Mouse (Mus musculus): ENCODE results near the gene Mapk8ip1. TPM values are rescaled to one million over a fixed set of nuclear protein-coding genes. Genes with fewer than 3 reads are reported as not detected.

The Mapk8ip1 gene
- polyA plus RNA-seq, 1 experiment from 2014 or later = 27.6 TPM

DNA sequence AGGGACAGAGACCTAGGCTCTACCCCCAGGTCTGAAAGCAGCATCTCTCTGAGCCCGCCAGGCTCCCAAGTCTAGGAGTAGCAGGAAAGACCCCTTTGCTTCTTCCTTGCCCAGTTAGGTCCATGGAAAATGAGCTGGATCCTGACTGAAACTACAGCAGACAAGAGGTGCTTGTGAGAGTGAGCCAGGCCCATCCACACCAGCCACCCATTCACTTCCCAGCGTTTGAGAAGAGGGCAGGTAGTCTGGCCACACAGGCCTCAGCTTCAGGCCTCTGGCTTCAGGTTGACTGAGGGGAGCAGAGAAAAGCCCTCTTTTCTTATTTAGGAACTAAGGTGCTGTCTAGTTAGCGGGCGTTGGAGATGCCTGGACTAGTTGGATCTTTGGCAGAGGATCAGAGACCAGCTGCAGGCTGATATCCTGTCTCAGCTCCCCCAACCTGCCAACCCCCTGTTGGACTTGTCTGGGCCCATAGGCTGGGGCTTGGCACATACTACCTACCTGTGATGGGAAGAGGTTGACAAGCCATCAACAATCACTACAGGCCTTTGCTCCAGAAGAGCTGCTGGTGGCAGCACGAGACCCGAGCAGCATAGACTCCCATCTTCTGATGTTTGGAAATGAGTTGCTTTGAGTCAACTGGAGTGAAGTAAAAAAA, 38.4 kb downstream of the Mapk8ip1 start:
- peaks cover 6% of the 10 kb centered on the region; the same call in 1 of the 2 replicates for H3K4me1 ChIP-seq
- no peak overlapping the region for H3K4me3 ChIP-seq
- 92% methylated on average over 6 of the region's 6 CpGs for WGBS
- no peak overlapping the region for H3K9ac ChIP-seq
- peaks cover 76% of the 10 kb centered on the region for H3K36me3 ChIP-seq
- H3K9me3 ChIP-seq = no peaks in the 10 kb centered on the region
- H3K27ac ChIP-seq = no peak overlapping the region
- no peaks in the 10 kb centered on the region for H3K27me3 ChIP-seq
- ATAC-seq (ENCODE audit: low FRiP score, low read depth) = no peak
- H3K4me2 ChIP-seq (replicated peaks) = no peak overlapping the region

DNA sequence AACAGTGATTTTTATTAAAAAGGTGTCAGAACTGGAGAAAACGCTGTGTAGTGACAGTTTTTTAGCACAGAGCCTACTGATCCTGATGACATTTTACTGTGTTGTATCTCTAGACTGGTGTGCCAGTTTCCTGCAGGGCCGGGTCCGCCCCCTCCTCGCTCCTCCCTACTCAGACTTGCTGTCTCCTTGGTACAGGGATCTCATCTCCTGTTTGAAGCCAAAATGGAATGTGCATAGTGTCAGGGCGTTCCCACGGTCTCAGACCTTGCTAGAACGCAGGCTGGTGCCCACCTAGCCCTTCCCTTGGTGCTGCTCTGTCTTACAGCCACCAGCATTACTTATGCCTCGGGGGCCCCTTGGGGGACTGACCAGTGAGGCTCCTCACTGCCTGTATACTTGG, 39.3 kb downstream of the Mapk8ip1 start:
- H3K27ac ChIP-seq = no peak overlapping the region
- 77% methylated on average over 8 of the region's 8 CpGs for WGBS
- no peak overlapping the region for H3K4me2 ChIP-seq (replicated peaks)
- no peak for ATAC-seq (ENCODE audit: low FRiP score, low read depth)
- no peaks in the 10 kb centered on the region for H3K9me3 ChIP-seq
- H3K4me3 ChIP-seq = no peak overlapping the region
- no peaks in the 10 kb centered on the region for H3K27me3 ChIP-seq
- no peak overlapping the region for H3K9ac ChIP-seq
- H3K36me3 ChIP-seq = peaks cover 79% of the 10 kb centered on the region
- H3K4me1 ChIP-seq = no peaks in the 10 kb centered on the region

DNA sequence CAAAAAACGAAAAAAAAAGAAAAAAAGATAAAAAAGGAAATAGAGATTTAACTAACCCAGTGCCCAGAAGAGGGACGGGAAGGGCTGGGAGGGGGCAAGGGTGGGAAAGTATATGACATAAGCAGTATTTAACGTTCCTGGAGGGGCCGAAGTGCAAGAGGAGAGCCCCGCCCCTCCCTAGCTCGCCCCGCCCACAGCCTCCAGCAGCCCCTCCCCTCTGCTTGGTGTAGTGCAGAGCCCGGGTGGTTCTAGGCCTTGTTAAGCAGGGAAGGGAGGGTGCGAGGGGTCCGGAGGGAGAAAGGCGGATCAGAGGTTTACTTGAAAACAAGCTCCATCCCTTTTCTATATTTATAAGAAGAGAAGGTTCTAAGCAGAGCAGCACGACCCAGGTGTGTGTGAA, 40.2 kb downstream of the Mapk8ip1 start:
- H3K27ac ChIP-seq = no peak overlapping the region
- WGBS = 23% methylated on average over 12 of the region's 12 CpGs
- no peaks in the 10 kb centered on the region for H3K27me3 ChIP-seq
- H3K9me3 ChIP-seq = no peaks in the 10 kb centered on the region
- H3K4me3 ChIP-seq = no peak overlapping the region
- no peak for ATAC-seq (ENCODE audit: low FRiP score, low read depth)
- H3K9ac ChIP-seq = no peak overlapping the region
- peaks cover 80% of the 10 kb centered on the region for H3K36me3 ChIP-seq
- H3K4me1 ChIP-seq = no peaks in the 10 kb centered on the region
- no peak overlapping the region for H3K4me2 ChIP-seq (replicated peaks)

DNA sequence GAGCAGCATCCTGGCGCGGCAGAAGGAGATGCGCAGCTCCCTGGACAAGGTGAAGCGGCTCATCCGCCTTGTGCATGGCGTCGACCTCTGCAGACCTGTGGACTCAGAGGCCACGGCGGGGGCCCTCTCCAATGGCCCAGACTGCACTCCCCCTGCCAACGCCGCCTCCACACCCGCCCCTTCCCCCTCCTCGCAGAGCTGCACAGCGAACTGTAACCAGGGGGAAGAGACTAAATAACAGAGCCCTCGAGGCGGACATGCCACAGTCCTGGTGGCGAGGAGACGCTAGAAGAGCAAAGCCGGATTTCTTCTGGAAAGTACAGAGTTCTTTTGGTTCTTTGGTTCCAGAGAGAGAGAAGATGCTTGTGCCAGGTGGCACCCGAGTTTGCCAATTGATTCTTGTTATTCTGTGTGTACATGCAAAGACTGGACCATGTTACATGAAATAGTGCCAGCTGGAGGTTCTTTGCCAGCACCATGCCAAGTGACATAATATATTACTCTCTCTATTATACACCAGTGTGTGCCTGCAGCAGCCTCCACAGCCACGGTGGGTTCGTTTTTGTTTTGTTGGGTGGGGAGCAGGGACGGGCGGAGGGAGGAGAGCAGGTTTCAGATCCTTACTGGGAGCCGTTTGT, 40.8 kb downstream of the Mapk8ip1 start:
- 75% methylated on average over 25 of the region's 25 CpGs for WGBS
- Histone ChIP-seq H3K27ac (no peak overlapping the region), H3K4me2 (replicated peaks) (no peak overlapping the region), H3K4me1 (no peaks in the 10 kb centered on the region), H3K27me3 (no peaks in the 10 kb centered on the region), H3K9ac (no peak overlapping the region), H3K9me3 (no peaks in the 10 kb centered on the region), H3K36me3 (peaks cover 82% of the 10 kb centered on the region), H3K4me3 (no peak overlapping the region)
- no peak; the same call in 1 of the 2 replicates for ATAC-seq (ENCODE audit: low FRiP score, low read depth)

DNA sequence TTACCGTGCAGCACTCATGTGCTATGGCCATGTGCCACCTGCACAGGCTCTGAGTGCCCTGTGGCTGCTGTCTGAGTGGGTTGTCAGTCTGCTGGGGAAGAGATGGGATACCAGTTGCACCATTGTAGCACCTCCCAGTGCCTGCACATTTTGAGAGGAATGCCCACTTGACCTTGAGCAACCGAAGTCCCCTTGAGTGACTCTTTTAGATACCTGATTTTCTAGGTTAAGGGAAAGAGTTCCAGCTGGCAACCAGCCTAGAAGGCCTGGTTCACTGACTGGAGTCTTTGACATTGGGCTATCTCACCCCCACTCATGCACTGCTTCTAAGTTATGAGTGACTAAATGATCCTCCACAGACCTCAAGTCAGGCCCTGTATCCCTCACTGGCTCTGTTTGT, 41.8 kb downstream of the Mapk8ip1 start:
- peaks cover 85% of the 10 kb centered on the region for H3K36me3 ChIP-seq
- WGBS = 90% methylated on average over 2 of the region's 2 CpGs

DNA sequence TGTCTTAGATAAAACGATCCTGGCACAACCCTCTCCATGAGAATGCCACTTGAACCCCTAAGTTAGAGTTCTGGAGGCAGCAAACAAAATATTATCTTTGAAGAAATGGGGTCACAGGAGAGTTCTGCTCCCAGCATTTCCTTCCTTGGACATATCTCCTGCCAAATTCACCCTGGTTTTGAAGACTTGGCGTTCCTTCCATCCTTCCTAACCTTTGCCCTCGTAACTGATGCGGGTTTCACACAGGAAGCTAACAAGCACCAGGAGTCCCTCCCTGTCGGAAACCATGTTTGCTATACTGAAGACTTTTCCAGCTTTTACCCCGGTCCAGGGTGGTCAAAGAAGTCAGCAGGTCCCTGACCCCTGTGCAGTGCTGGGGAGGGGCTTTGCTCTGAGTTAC, 46.8 kb downstream of the Mapk8ip1 start:
- H3K36me3 ChIP-seq = peaks cover 91% of the 10 kb centered on the region
- ATAC-seq (ENCODE audit: low FRiP score, low read depth) = no peak
- H3K4me2 ChIP-seq (replicated peaks) = no peak overlapping the region
- H3K27me3 ChIP-seq = no peaks in the 10 kb centered on the region
- H3K9ac ChIP-seq = no peak overlapping the region
- H3K4me3 ChIP-seq = no peak overlapping the region
- no peaks in the 10 kb centered on the region for H3K9me3 ChIP-seq
- WGBS = 49% methylated on average over 6 of the region's 6 CpGs
- H3K4me1 ChIP-seq = no peaks in the 10 kb centered on the region
- H3K27ac ChIP-seq = no peak overlapping the region

More for the DNA sequence above, 41.8 kb downstream of the Mapk8ip1 start:
- H3K4me1 ChIP-seq = no peaks in the 10 kb centered on the region
- no peak overlapping the region for H3K9ac ChIP-seq
- no peak overlapping the region for H3K4me2 ChIP-seq (replicated peaks)
- H3K4me3 ChIP-seq = no peak overlapping the region
- ATAC-seq (ENCODE audit: low FRiP score, low read depth) = no peak
- no peak overlapping the region for H3K27ac ChIP-seq
- no peaks in the 10 kb centered on the region for H3K27me3 ChIP-seq
- no peaks in the 10 kb centered on the region for H3K9me3 ChIP-seq

DNA sequence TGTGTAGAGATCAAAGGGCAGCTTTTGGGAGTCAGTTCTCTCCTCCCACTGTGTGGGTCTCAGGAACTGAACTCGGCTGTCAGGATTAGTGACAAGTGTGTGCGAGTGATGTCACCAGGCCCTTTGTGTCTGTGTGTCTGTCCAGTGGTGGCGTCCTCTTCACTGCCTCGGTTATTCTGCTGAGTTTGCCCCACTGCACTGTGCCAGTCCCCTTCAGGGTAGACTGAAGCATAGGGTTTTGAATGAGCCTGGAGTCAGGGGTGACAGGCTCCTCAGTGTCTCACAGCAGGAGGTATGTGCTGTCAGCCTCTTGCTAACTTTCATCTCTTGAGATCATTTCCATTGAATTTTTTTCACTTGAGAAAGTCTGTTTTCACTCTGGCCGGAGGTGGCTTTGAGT, 47.7 kb downstream of the Mapk8ip1 start:
- Histone ChIP-seq H3K4me1 (no peaks in the 10 kb centered on the region), H3K27me3 (no peaks in the 10 kb centered on the region), H3K27ac (no peak overlapping the region), H3K4me2 (replicated peaks) (no peak overlapping the region), H3K9ac (no peak overlapping the region), H3K4me3 (no peak overlapping the region), H3K36me3 (peaks cover 91% of the 10 kb centered on the region), H3K9me3 (no peaks in the 10 kb centered on the region)
- WGBS = 65% methylated on average over 5 of the region's 5 CpGs
- ATAC-seq (ENCODE audit: low FRiP score, low read depth) = no peak

DNA sequence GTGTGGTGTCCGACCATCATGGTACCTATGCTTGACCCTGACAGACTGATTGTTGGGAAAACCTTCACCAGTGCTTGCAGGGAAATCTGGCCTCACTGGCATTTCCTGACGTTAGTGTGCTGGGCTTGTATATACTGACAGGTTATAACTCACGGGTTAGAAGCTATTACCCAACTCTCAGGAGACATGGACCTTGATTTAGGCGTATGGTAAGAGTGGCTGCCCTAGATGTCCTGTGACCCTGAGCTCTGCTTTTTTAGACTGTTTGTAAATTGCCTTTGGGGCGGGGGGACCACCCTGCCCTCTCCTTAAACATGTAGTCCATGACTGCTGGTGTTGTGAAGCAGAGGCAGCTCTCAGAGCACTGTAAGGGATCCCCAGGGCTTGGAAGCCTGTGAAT, 50.4 kb downstream of the Mapk8ip1 start:
- Histone ChIP-seq H3K9ac (no peak overlapping the region), H3K36me3 (peaks cover 88% of the 10 kb centered on the region), H3K4me3 (no peak overlapping the region), H3K27ac (no peak overlapping the region), H3K4me2 (replicated peaks) (no peak overlapping the region), H3K4me1 (no peaks in the 10 kb centered on the region), H3K9me3 (no peaks in the 10 kb centered on the region), H3K27me3 (no peaks in the 10 kb centered on the region)
- no peak for ATAC-seq (ENCODE audit: low FRiP score, low read depth)
- 39% methylated on average over 5 of the region's 5 CpGs for WGBS

DNA sequence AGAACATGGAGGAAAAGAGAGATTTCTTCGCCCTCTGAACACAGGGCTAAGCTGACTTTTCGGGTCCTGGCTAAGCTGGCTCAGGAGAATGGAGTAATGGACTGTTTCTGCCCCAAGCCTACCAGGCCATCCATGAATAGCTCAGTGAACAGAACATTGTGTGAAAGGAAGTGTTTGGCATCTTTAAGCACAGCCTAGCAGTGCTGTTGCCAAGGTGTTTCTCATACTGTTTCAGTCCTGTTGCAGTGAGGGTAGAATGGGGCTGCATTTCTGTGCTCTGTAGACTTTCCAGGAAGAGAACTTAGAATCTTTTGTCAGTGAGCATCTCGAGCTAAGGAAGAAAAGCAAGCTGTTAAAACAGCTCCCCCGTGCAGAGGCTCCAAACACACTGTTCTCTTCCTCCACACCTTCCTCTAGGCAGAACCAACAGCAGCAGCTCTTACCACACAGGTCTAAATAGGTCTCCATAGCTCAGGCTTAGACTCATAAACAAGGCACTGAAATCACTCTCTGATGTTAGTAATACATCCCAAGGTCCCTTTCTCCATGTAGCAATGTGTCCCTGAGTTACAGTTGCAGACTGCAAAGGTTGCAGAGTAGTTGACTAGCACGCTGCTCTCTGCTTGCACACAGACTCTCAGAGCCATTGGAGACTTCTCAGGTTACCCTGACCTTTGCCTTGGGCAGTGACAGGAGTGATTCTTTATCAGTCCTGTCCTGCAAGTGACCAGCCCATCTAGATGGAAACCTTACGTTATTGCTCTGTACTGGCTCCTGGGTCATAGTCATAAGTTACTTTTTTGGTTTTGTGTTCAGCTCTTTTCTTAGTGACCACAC, 51.3 kb downstream of the Mapk8ip1 start:
- H3K27ac ChIP-seq = no peak overlapping the region
- H3K4me3 ChIP-seq = no peak overlapping the region
- no peak overlapping the region for H3K4me2 ChIP-seq (replicated peaks)
- H3K9ac ChIP-seq = no peak overlapping the region
- no peaks in the 10 kb centered on the region for H3K9me3 ChIP-seq
- no peaks in the 10 kb centered on the region for H3K4me1 ChIP-seq
- 57% methylated on average over 6 of the region's 6 CpGs for WGBS
- no peak for ATAC-seq (ENCODE audit: low FRiP score, low read depth)
- H3K36me3 ChIP-seq = peaks cover 87% of the 10 kb centered on the region
- no peaks in the 10 kb centered on the region for H3K27me3 ChIP-seq

DNA sequence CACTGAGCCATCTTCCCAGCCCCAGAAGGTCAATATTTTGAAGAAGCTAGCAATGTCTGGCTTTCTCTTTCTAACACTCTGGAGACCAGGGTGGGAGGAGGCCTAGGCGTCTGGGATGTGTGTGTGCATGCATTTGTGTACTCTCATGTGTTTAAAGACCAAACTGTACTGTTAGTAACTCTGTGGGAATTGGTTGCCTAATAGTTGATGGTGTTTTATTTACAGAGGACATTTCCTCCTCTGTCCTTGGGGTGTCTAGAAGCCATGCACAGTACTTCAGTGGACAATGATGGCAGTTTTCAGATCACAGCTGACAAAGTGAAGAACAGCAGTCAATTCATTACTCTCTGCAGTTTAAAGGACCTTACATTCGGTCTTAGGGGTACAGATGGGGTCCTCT, 53.9 kb downstream of the Mapk8ip1 start:
- Histone ChIP-seq H3K36me3 (peaks cover 73% of the 10 kb centered on the region), H3K9me3 (no peaks in the 10 kb centered on the region), H3K9ac (no peak overlapping the region), H3K4me3 (no peak overlapping the region), H3K27me3 (no peaks in the 10 kb centered on the region), H3K27ac (no peak overlapping the region), H3K4me1 (no peaks in the 10 kb centered on the region), H3K4me2 (replicated peaks) (no peak overlapping the region)
- no peak for ATAC-seq (ENCODE audit: low FRiP score, low read depth)
- WGBS = 87% methylated on average over 2 of the region's 2 CpGs

DNA sequence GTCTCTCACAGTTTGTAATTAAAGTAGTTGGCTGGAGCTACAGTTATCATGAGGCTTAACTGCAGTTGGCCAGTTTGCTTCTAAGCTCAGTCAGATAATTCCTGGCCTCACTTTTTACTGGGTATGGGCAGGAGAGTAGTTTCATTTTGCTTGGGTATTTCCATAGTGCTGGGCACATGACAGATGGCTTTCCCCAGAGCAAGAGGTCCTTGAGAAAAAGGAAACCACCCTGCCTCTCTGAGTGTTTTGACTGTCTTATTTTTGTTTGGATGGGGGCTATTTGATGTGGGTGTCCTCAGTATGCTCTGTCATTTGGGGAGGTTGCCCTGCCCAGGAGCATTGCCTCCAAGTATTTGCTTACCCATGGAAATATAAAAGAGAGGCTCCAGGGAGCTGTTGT, 58.6 kb downstream of the Mapk8ip1 start:
- no peak for ATAC-seq (ENCODE audit: low FRiP score, low read depth)
- H3K27me3 ChIP-seq = no peaks in the 10 kb centered on the region
- no peak overlapping the region for H3K27ac ChIP-seq
- no peaks in the 10 kb centered on the region for H3K9me3 ChIP-seq
- no peak overlapping the region for H3K4me2 ChIP-seq (replicated peaks)
- no peaks in the 10 kb centered on the region for H3K4me1 ChIP-seq
- H3K9ac ChIP-seq = no peak overlapping the region
- peaks cover 51% of the 10 kb centered on the region for H3K36me3 ChIP-seq
- H3K4me3 ChIP-seq = no peak overlapping the region
